Mouse (Mus musculus) liver, embryonic 13.5 days (tissue): ENCODE measurements at regions not wholly inside any gene's neighbourhood (a gene's known extent, or its start where the extent isn't known, plus 50 kb on each side); places are given as distances from the start of the nearest gene placed in this dataset.
A peak's percentile ranks its signal among the peaks of the same experiment; 100 is the strongest.

Experiments used
- ATAC-seq: fragments of 200-750 bp; cut with Nextera tagmentation; 2 replicates; pipeline ENCODE4 v1.8.0; 2017; ENCODE audit warnings: low read depth, mild to moderate bottlenecking, moderate number of reproducible peaks, moderate library complexity
- DNase-seq: peaks from one replicate; pipeline ENCODE4 v3.0.0; 2022
- H3K27ac ChIP-seq: fragments of 300-500 bp; sonication (generic); 2 replicates; pipeline ENCODE4 v1.5.1; 2015; ENCODE audit warnings: moderate library complexity, mild to moderate bottlenecking, inconsistent platforms
- H3K27me3 ChIP-seq: fragments of 300-500 bp; sonication (generic); 2 replicates; pipeline ENCODE4 v1.6.1; 2015; ENCODE audit warnings: mild to moderate bottlenecking, inconsistent platforms
- H3K36me3 ChIP-seq: fragments of 300-500 bp; sonication (generic); 2 replicates; pipeline ENCODE4 v1.6.1; 2015; ENCODE audit warnings: mild to moderate bottlenecking, inconsistent platforms
- H3K4me1 ChIP-seq: fragments of 300-500 bp; sonication (generic); replicated peaks from 2 replicates; pipeline ENCODE4 v1.6.1; 2015; ENCODE audit warnings: inconsistent platforms
- H3K4me2 ChIP-seq: fragments of 300-500 bp; sonication (generic); 2 replicates; pipeline ENCODE4 v1.6.1; 2015; ENCODE audit warnings: inconsistent platforms, mild to moderate bottlenecking, moderate library complexity
- H3K4me3 ChIP-seq: fragments of 300-500 bp; sonication (generic); replicated peaks from 2 replicates; pipeline ENCODE4 v1.5.1; 2015; ENCODE audit warnings: mild to moderate bottlenecking, inconsistent platforms
- H3K9ac ChIP-seq: fragments of 300-500 bp; sonication (generic); 2 replicates; pipeline ENCODE4 v1.6.1; 2015; ENCODE audit warnings: mild to moderate bottlenecking, inconsistent platforms
- H3K9me3 ChIP-seq: fragments of 300-500 bp; sonication (generic); replicated peaks from 2 replicates; pipeline ENCODE4 v1.6.1; 2016; ENCODE audit warnings: inconsistent platforms
- WGBS: fragments of 180-500 bp; shearing (Covaris S2); methylation state at CpG from one replicate; pipeline ENCODE4 v1.1.7; 2015; ENCODE audit not compliant: insufficient replicate concordance; 5-methylcytosine and 5-hydroxymethylcytosine counted together

GRCm38 (mm10) chr13:28512573-28513334, 255.4 kb downstream of the Gm11361 start:
- WGBS = 34% methylated on average over 11 of the region's 11 CpGs
- no peak for DNase-seq
- ATAC-seq = no peak
- Histone ChIP-seq H3K36me3 (no peaks in the 10 kb centered on the region), H3K27ac (no peak overlapping the region), H3K27me3 (no peaks in the 10 kb centered on the region), H3K9ac (no peak overlapping the region), H3K4me2 (no peak overlapping the region), H3K4me3 (no peak overlapping the region), H3K9me3 (no peaks in the 10 kb centered on the region), H3K4me1 (no peaks in the 10 kb centered on the region)

GRCm38 (mm10) chr13:28508184-28508583, 250.9 kb downstream of the Gm11361 start:
- DNase-seq = no peak
- no peaks in the 10 kb centered on the region for H3K9me3 ChIP-seq
- no peaks in the 10 kb centered on the region for H3K27me3 ChIP-seq
- 57% methylated on average over 2 of the region's 2 CpGs for WGBS
- no peak for ATAC-seq
- H3K27ac ChIP-seq = no peak overlapping the region
- H3K4me3 ChIP-seq = no peak overlapping the region
- no peaks in the 10 kb centered on the region for H3K4me1 ChIP-seq
- no peak overlapping the region for H3K4me2 ChIP-seq
- H3K36me3 ChIP-seq = no peaks in the 10 kb centered on the region
- H3K9ac ChIP-seq = no peak overlapping the region

GRCm38 (mm10) chr13:28507783-28508182, 250.5 kb downstream of the Gm11361 start:
- Histone ChIP-seq H3K4me2 (no peak overlapping the region), H3K4me3 (no peak overlapping the region), H3K27ac (no peak overlapping the region), H3K4me1 (no peaks in the 10 kb centered on the region), H3K27me3 (no peaks in the 10 kb centered on the region), H3K9ac (no peak overlapping the region), H3K36me3 (no peaks in the 10 kb centered on the region), H3K9me3 (no peaks in the 10 kb centered on the region)
- DNase-seq = no peak
- no peak for ATAC-seq
- WGBS = 46% methylated on average over 5 of the region's 5 CpGs

GRCm38 (mm10) chr13:28504340-28504739, 247.0 kb downstream of the Gm11361 start:
- H3K4me2 ChIP-seq = no peak overlapping the region
- no peak overlapping the region for H3K9ac ChIP-seq
- DNase-seq (no peak), ATAC-seq (no peak)
- WGBS = 55% methylated on average over 3 of the region's 3 CpGs
- no peak overlapping the region for H3K27ac ChIP-seq
- no peaks in the 10 kb centered on the region for H3K36me3 ChIP-seq
- H3K4me3 ChIP-seq = no peak overlapping the region
- no peaks in the 10 kb centered on the region for H3K9me3 ChIP-seq
- no peaks in the 10 kb centered on the region for H3K27me3 ChIP-seq
- H3K4me1 ChIP-seq = peaks cover 7% of the 10 kb centered on the region; the same call in 1 of the 2 replicates

- H3K27ac ChIP-seq = no peak overlapping the region
- H3K27me3 ChIP-seq = no peaks in the 10 kb centered on the region
- no peaks in the 10 kb centered on the region for H3K36me3 ChIP-seq
- no peak overlapping the region for H3K4me2 ChIP-seq
- no peak overlapping the region for H3K4me3 ChIP-seq
- peaks cover 7% of the 10 kb centered on the region; the same call in 1 of the 2 replicates for H3K4me1 ChIP-seq
- H3K9ac ChIP-seq = no peak overlapping the region
- WGBS = 16% methylated on average over 2 of the region's 2 CpGs
- peak; percentile 4 for DNase-seq
- ATAC-seq = peak; percentile 58; the same call in 1 of the 2 replicates
- no peaks in the 10 kb centered on the region for H3K9me3 ChIP-seq
Observed at GRCm38 (mm10) chr13:28502171-28502570, 244.8 kb downstream of the Gm11361 start.

- Histone ChIP-seq H3K36me3 (no peaks in the 10 kb centered on the region), H3K27me3 (no peaks in the 10 kb centered on the region), H3K9ac (no peak overlapping the region), H3K4me1 (peaks cover 7% of the 10 kb centered on the region; the same call in 1 of the 2 replicates), H3K4me3 (no peak overlapping the region), H3K4me2 (no peak overlapping the region), H3K9me3 (no peaks in the 10 kb centered on the region), H3K27ac (no peak overlapping the region)
- no peak for DNase-seq
- no peak for ATAC-seq
- 70% methylated on average over 6 of the region's 6 CpGs for WGBS
Observed at GRCm38 (mm10) chr13:28500697-28501096, 243.4 kb downstream of the Gm11361 start.

GRCm38 (mm10) chr13:28497483-28497882, 240.2 kb downstream of the Gm11361 start:
- Histone ChIP-seq H3K4me1 (peaks cover 6% of the 10 kb centered on the region; the same call in 1 of the 2 replicates), H3K9ac (no peak overlapping the region), H3K27ac (no peak overlapping the region), H3K36me3 (no peaks in the 10 kb centered on the region), H3K9me3 (no peaks in the 10 kb centered on the region), H3K4me3 (no peak overlapping the region), H3K27me3 (no peaks in the 10 kb centered on the region), H3K4me2 (no peak overlapping the region)
- WGBS = 63% methylated on average over 4 of the region's 4 CpGs
- ATAC-seq (no peak), DNase-seq (no peak)

- Histone ChIP-seq H3K4me1 (no peaks in the 10 kb centered on the region), H3K4me2 (no peak overlapping the region), H3K36me3 (no peaks in the 10 kb centered on the region), H3K9me3 (no peaks in the 10 kb centered on the region), H3K4me3 (no peak overlapping the region), H3K27ac (no peak overlapping the region), H3K9ac (no peak overlapping the region), H3K27me3 (no peaks in the 10 kb centered on the region)
- no peak for DNase-seq
- ATAC-seq = no peak
- 74% methylated on average over 2 of the region's 2 CpGs for WGBS
Observed at GRCm38 (mm10) chr13:28492015-28492414, 234.7 kb downstream of the Gm11361 start.

- Histone ChIP-seq H3K27me3 (no peaks in the 10 kb centered on the region), H3K9ac (no peak overlapping the region), H3K4me3 (no peak overlapping the region), H3K4me2 (no peak overlapping the region), H3K4me1 (no peaks in the 10 kb centered on the region), H3K36me3 (no peaks in the 10 kb centered on the region), H3K9me3 (no peaks in the 10 kb centered on the region), H3K27ac (no peak overlapping the region)
- DNase-seq (no peak), ATAC-seq (no peak)
- 66% methylated on average over 3 of the region's 3 CpGs for WGBS
Observed at GRCm38 (mm10) chr13:28483727-28484126, 226.4 kb downstream of the Gm11361 start.

- H3K4me2 ChIP-seq = no peak overlapping the region
- H3K9me3 ChIP-seq = no peaks in the 10 kb centered on the region
- H3K4me1 ChIP-seq = no peaks in the 10 kb centered on the region
- H3K36me3 ChIP-seq = no peaks in the 10 kb centered on the region
- H3K27me3 ChIP-seq = no peaks in the 10 kb centered on the region
- no peak overlapping the region for H3K9ac ChIP-seq
- no peak overlapping the region for H3K27ac ChIP-seq
- DNase-seq (no peak), ATAC-seq (no peak)
- no peak overlapping the region for H3K4me3 ChIP-seq
- WGBS = 62% methylated on average over 7 of the region's 7 CpGs
Observed at GRCm38 (mm10) chr13:28481224-28481965, 224.1 kb downstream of the Gm11361 start.

- no peak overlapping the region for H3K4me2 ChIP-seq
- no peaks in the 10 kb centered on the region for H3K9me3 ChIP-seq
- DNase-seq (no peak), ATAC-seq (no peak)
- 69% methylated on average over 2 of the region's 2 CpGs for WGBS
- no peaks in the 10 kb centered on the region for H3K36me3 ChIP-seq
- no peaks in the 10 kb centered on the region for H3K27me3 ChIP-seq
- no peak overlapping the region for H3K4me3 ChIP-seq
- no peak overlapping the region for H3K9ac ChIP-seq
- H3K27ac ChIP-seq = no peak overlapping the region
- no peaks in the 10 kb centered on the region for H3K4me1 ChIP-seq
Observed at GRCm38 (mm10) chr13:28466151-28466550, 208.8 kb downstream of the Gm11361 start.
